Mouse (Mus musculus): ENCODE data around the gene Evl. TPM values are rescaled to one million over a fixed set of nuclear protein-coding genes. Genes with fewer than 3 reads are reported as not detected.

The Evl gene
- polyA plus RNA-seq, 1 experiment: 33.3 TPM

GRCm38 (mm10) chr12:108678366-108678765 is 123.8 kb downstream of the Evl start:
- Histone ChIP-seq H3K27ac (ENCODE audit: insufficient read depth, low read depth, low read length) (peak overlapping the region; percentile 82), H3K27me3 (replicated peaks; ENCODE audit: control insufficient read depth, insufficient read depth, low read length) (no peaks in the 10 kb centered on the region), H3K4me1 (ENCODE audit: control insufficient read depth, insufficient read depth, low read length) (peaks cover 39% of the 10 kb centered on the region), H3K4me3 (ENCODE audit: insufficient read depth, low read depth, low read length) (no peak overlapping the region), H3K36me3 (ENCODE audit: control insufficient read depth, insufficient read depth, low read length) (no peaks in the 10 kb centered on the region)
- no peak for TF ChIP-seq POLR2A (IDR thresholded peaks at IDR 0.05; ENCODE audit: low read depth, low read length)
- no peak for TF ChIP-seq CTCF (conservative IDR thresholded peaks at IDR 0.05; ENCODE audit: insufficient read depth, insufficient read length, low read depth, low read length)
- peak; percentile 77 for DNase-seq
- WGBS: 27% methylated on average over 4 of the region's 4 CpGs

DNA sequence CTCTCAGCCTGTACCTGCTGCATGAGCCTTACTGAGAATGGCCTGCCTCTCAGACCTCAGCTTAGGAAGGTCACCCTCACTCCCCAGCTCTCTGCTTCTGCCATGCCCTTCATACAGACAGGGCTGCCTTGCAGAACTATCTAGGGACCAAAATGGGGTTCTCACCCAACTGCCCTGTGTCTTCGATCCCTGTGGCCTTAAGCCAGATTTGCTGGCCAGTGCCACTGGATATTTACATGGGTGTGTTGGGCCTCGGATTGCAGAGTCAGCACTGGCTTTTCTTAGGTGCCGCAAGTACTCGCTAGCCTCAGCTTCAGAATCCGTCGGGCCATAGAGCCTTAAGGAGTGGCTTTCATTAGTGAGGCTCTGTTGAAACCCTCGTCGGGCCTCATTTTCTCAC is 126.3 kb downstream of the Evl start:
- no peaks in the 10 kb centered on the region for H3K36me3 ChIP-seq (ENCODE audit: control insufficient read depth, insufficient read depth, low read length)
- TF ChIP-seq POLR2A (IDR thresholded peaks at IDR 0.05; ENCODE audit: low read depth, low read length) (no peak), CTCF (conservative IDR thresholded peaks at IDR 0.05; ENCODE audit: insufficient read depth, insufficient read length, low read depth, low read length) (no peak)
- peak overlapping the region; percentile 44; the same call in 1 of the 2 replicates for H3K27ac ChIP-seq (ENCODE audit: insufficient read depth, low read depth, low read length)
- DNase-seq: no peak
- WGBS: 85% methylated on average over 8 of the region's 8 CpGs
- peaks cover 25% of the 10 kb centered on the region for H3K4me1 ChIP-seq (ENCODE audit: control insufficient read depth, insufficient read depth, low read length)
- no peaks in the 10 kb centered on the region for H3K27me3 ChIP-seq (replicated peaks; ENCODE audit: control insufficient read depth, insufficient read depth, low read length)
- no peak overlapping the region for H3K4me3 ChIP-seq (ENCODE audit: insufficient read depth, low read depth, low read length)

GRCm38 (mm10) chr12:108682240-108683023 is 127.9 kb downstream of the Evl start:
- Histone ChIP-seq H3K27me3 (replicated peaks; ENCODE audit: control insufficient read depth, insufficient read depth, low read length) (no peaks in the 10 kb centered on the region), H3K27ac (ENCODE audit: insufficient read depth, low read depth, low read length) (no peak overlapping the region), H3K36me3 (ENCODE audit: control insufficient read depth, insufficient read depth, low read length) (no peaks in the 10 kb centered on the region), H3K4me3 (ENCODE audit: insufficient read depth, low read depth, low read length) (no peak overlapping the region), H3K4me1 (ENCODE audit: control insufficient read depth, insufficient read depth, low read length) (peaks cover 20% of the 10 kb centered on the region)
- DNase-seq: peak; percentile 72
- TF ChIP-seq POLR2A (IDR thresholded peaks at IDR 0.05; ENCODE audit: low read depth, low read length): no peak
- TF ChIP-seq CTCF (conservative IDR thresholded peaks at IDR 0.05; ENCODE audit: insufficient read depth, insufficient read length, low read depth, low read length): no peak
- 78% methylated on average over 13 of the region's 13 CpGs for WGBS

- peak overlapping the region; percentile 21 for H3K27ac ChIP-seq (ENCODE audit: insufficient read depth, low read depth, low read length)
- WGBS: 57% methylated on average over 6 of the region's 6 CpGs
- no peak overlapping the region for H3K4me3 ChIP-seq (ENCODE audit: insufficient read depth, low read depth, low read length)
- peaks cover 10% of the 10 kb centered on the region for H3K4me1 ChIP-seq (ENCODE audit: control insufficient read depth, insufficient read depth, low read length)
- TF ChIP-seq CTCF (conservative IDR thresholded peaks at IDR 0.05; ENCODE audit: insufficient read depth, insufficient read length, low read depth, low read length): no peak
- TF ChIP-seq POLR2A (IDR thresholded peaks at IDR 0.05; ENCODE audit: low read depth, low read length): no peak
- no peaks in the 10 kb centered on the region for H3K27me3 ChIP-seq (replicated peaks; ENCODE audit: control insufficient read depth, insufficient read depth, low read length)
- no peaks in the 10 kb centered on the region for H3K36me3 ChIP-seq (ENCODE audit: control insufficient read depth, insufficient read depth, low read length)
- DNase-seq: peak; percentile 56
Observed at GRCm38 (mm10) chr12:108686463-108686862, 131.9 kb downstream of the Evl start.

DNA sequence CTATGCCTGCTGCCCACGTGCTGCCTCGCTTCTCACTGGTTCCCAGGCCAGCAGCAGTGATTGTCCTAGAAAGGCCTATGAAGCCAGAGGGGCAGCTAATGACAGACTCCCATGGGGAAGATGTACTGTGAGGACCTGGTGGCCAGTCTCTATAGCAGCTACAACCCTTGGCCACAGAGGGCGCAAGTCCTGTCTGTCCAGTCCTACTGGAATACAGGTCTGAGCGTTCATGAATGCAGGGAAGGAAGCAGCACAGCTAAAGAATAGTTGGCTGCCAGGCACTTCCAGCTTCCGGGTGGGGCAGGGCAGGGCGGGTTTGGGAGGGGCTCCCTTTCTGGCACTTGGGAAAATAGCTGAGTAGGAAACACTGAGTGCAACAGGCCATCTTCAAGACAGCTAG is 132.4 kb downstream of the Evl start:
- TF ChIP-seq POLR2A (IDR thresholded peaks at IDR 0.05; ENCODE audit: low read depth, low read length): no peak
- peak; percentile 54 for TF ChIP-seq CTCF (conservative IDR thresholded peaks at IDR 0.05; ENCODE audit: insufficient read depth, insufficient read length, low read depth, low read length)
- Histone ChIP-seq H3K27me3 (replicated peaks; ENCODE audit: control insufficient read depth, insufficient read depth, low read length) (no peaks in the 10 kb centered on the region), H3K4me3 (ENCODE audit: insufficient read depth, low read depth, low read length) (no peak overlapping the region), H3K36me3 (ENCODE audit: control insufficient read depth, insufficient read depth, low read length) (no peaks in the 10 kb centered on the region), H3K27ac (ENCODE audit: insufficient read depth, low read depth, low read length) (peak overlapping the region; percentile 21), H3K4me1 (ENCODE audit: control insufficient read depth, insufficient read depth, low read length) (peaks cover 10% of the 10 kb centered on the region)
- DNase-seq: peak; percentile 71
- 42% methylated on average over 6 of the region's 6 CpGs for WGBS

GRCm38 (mm10) chr12:108689167-108689566 is 134.6 kb downstream of the Evl start:
- peak; percentile 53 for TF ChIP-seq CTCF (conservative IDR thresholded peaks at IDR 0.05; ENCODE audit: insufficient read depth, insufficient read length, low read depth, low read length)
- TF ChIP-seq POLR2A (IDR thresholded peaks at IDR 0.05; ENCODE audit: low read depth, low read length): no peak
- no peaks in the 10 kb centered on the region for H3K27me3 ChIP-seq (replicated peaks; ENCODE audit: control insufficient read depth, insufficient read depth, low read length)
- no peak overlapping the region for H3K4me3 ChIP-seq (ENCODE audit: insufficient read depth, low read depth, low read length)
- WGBS: 78% methylated on average over 9 of the region's 9 CpGs
- peaks cover 13% of the 10 kb centered on the region for H3K4me1 ChIP-seq (ENCODE audit: control insufficient read depth, insufficient read depth, low read length)
- no peaks in the 10 kb centered on the region for H3K36me3 ChIP-seq (ENCODE audit: control insufficient read depth, insufficient read depth, low read length)
- peak; percentile 56 for DNase-seq
- H3K27ac ChIP-seq (ENCODE audit: insufficient read depth, low read depth, low read length): no peak overlapping the region

- 78% methylated on average over 9 of the region's 9 CpGs for WGBS
- H3K36me3 ChIP-seq (ENCODE audit: control insufficient read depth, insufficient read depth, low read length): no peaks in the 10 kb centered on the region
- peaks cover 17% of the 10 kb centered on the region for H3K4me1 ChIP-seq (ENCODE audit: control insufficient read depth, insufficient read depth, low read length)
- H3K27me3 ChIP-seq (replicated peaks; ENCODE audit: control insufficient read depth, insufficient read depth, low read length): no peaks in the 10 kb centered on the region
- no peak overlapping the region for H3K4me3 ChIP-seq (ENCODE audit: insufficient read depth, low read depth, low read length)
- no peak overlapping the region for H3K27ac ChIP-seq (ENCODE audit: insufficient read depth, low read depth, low read length)
- TF ChIP-seq POLR2A (IDR thresholded peaks at IDR 0.05; ENCODE audit: low read depth, low read length) (no peak), CTCF (conservative IDR thresholded peaks at IDR 0.05; ENCODE audit: insufficient read depth, insufficient read length, low read depth, low read length) (no peak)
- no peak for DNase-seq
Observed at GRCm38 (mm10) chr12:108690529-108690928, 136.0 kb downstream of the Evl start.

Measured in kidney, adult 2 months (tissue).